Mouse (Mus musculus) heart, embryonic 12.5 days (tissue): ENCODE measurements around the gene Aldh1a3. TPM values are rescaled to one million over a fixed set of nuclear protein-coding genes. Genes with fewer than 3 reads are reported as not detected.
A peak's percentile ranks its signal among the peaks of the same experiment; 100 is the strongest.

ENCODE experiments used
- ATAC-seq: fragments of 200-750 bp; cut with Nextera tagmentation; 2 replicates; pipeline ENCODE4 v1.8.0; 2017; ENCODE audit warnings: moderate TSS enrichment, moderate library complexity; ENCODE audit not compliant: insufficient number of reproducible peaks, low FRiP score
- H3K27ac ChIP-seq: fragments of 300-500 bp; sonication (generic); 2 replicates; pipeline ENCODE4 v1.5.1; 2016; ENCODE audit warnings: mild to moderate bottlenecking, moderate library complexity; ENCODE audit not compliant: poor library complexity, severe bottlenecking
- H3K27me3 ChIP-seq: fragments of 300-500 bp; sonication (generic); replicated peaks from 2 replicates; pipeline ENCODE4 v1.6.1; 2016; ENCODE audit warnings: mild to moderate bottlenecking, moderate library complexity
- H3K36me3 ChIP-seq: fragments of 300-500 bp; sonication (generic); 2 replicates; pipeline ENCODE4 v1.6.1; 2016; ENCODE audit warnings: mild to moderate bottlenecking, moderate library complexity
- H3K4me1 ChIP-seq: fragments of 300-500 bp; sonication (generic); replicated peaks from 2 replicates; pipeline ENCODE4 v1.6.1; 2016; ENCODE audit warnings: mild to moderate bottlenecking
- H3K4me2 ChIP-seq: fragments of 300-500 bp; sonication (generic); 2 replicates; pipeline ENCODE4 v1.6.1; 2016; ENCODE audit warnings: mild to moderate bottlenecking, moderate library complexity
- H3K4me3 ChIP-seq: fragments of 300-500 bp; sonication (generic); 2 replicates; pipeline ENCODE4 v1.5.1; 2016; ENCODE audit warnings: mild to moderate bottlenecking
- H3K9ac ChIP-seq: fragments of 300-500 bp; sonication (generic); 2 replicates; pipeline ENCODE4 v1.6.1; 2016; ENCODE audit warnings: mild to moderate bottlenecking, moderate library complexity
- H3K9me3 ChIP-seq: fragments of 300-500 bp; sonication (generic); replicated peaks from 2 replicates; pipeline ENCODE4 v1.6.1; 2016; ENCODE audit warnings: mild to moderate bottlenecking, moderate library complexity
- WGBS: fragments of 180-500 bp; shearing (Covaris S2); methylation state at CpG from one replicate; pipeline ENCODE4 v1.1.7; 2016; 5-methylcytosine and 5-hydroxymethylcytosine counted together
- polyA plus RNA-seq: library from polyadenylated mRNA; unstranded; fragments of >200 nt; fragmentation: Nextera tagmentation; extraction: Ambion mirVana; gene quantifications from 2 replicates; pipeline ENCODE4 v1.2.1, GENCODE M21; 2016

Gene Aldh1a3
- polyA plus RNA-seq, 1 experiment from 2014 or later, result 0.69 TPM

- Histone ChIP-seq H3K4me2 (no peak overlapping the region), H3K27ac (no peak overlapping the region), H3K36me3 (no peaks in the 10 kb centered on the region), H3K4me1 (peaks cover 15% of the 10 kb centered on the region), H3K4me3 (no peak overlapping the region), H3K27me3 (no peaks in the 10 kb centered on the region), H3K9ac (no peak overlapping the region), H3K9me3 (no peaks in the 10 kb centered on the region)
- ATAC-seq, result no peak
- 79% methylated on average over 3 of the region's 3 CpGs for WGBS
These were observed 19.5 kb upstream of the Aldh1a3 start for GRCm38 (mm10) chr7:66446860-66447259.

DNA sequence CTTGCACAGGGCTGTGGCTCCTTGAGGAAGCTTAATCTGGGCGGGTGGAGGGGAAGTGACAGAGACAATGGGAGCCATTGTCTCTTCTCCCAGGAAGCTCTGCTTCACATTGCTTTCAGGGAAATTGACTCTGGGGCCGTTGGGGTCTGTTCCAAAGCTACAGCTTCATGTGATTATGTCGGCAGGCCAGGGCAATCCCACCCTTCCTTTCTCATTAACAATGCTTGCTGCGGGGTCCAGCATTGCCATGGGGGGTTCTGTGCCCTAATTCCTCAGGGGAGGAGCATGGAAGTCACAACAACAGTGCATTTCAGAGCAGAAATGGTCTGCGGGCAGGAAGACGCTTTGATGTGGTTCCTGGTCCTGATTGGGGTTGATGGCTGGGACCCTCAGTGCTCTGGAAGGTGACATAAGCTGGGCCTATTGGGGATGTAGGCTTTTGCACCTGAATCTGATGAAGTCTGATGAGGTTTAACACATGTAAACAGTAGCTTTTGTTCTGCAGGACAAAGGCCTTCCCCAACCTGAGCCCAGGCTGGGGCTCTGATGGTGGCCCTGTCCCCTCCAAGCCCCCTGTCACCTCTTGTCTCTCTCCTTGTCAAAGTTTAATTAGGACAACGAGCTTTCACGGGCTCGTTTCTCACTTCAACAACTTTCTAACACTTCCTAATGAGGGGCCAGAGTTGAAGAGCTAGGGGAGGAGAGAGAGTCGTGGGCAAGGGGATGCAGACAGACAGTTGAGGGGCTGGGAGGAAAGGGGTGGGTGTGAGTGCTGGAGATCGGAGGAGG lies 18.0 kb upstream of the Aldh1a3 start:
- no peak for ATAC-seq
- 34% methylated on average over 11 of the region's 11 CpGs for WGBS
- H3K4me3 ChIP-seq, result no peak overlapping the region
- peaks cover 9% of the 10 kb centered on the region for H3K4me1 ChIP-seq
- no peaks in the 10 kb centered on the region for H3K9me3 ChIP-seq
- H3K27me3 ChIP-seq, result no peaks in the 10 kb centered on the region
- H3K36me3 ChIP-seq, result no peaks in the 10 kb centered on the region
- H3K4me2 ChIP-seq, result no peak overlapping the region
- no peak overlapping the region for H3K9ac ChIP-seq
- no peak overlapping the region for H3K27ac ChIP-seq

DNA sequence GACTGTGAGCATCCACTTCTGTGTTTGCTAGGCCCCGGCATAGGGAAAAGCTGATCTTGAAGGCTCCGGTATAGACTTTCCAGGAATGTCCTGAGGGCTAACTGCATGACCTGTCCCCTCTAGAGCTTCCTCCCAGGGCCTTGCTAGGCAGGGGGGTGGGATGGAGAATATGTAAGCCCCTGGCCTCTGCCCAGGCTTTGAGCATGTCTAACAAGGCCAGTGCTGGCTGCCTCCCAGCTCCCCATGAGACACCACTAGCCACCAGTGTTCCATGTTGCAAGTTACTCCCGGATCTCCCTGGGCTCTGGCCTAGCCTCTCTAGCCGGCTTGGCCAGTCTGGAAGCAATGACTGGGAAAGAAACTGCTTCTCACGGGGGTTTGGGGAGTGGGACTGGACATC lies 17.4 kb upstream of the Aldh1a3 start:
- H3K4me2 ChIP-seq, result no peak overlapping the region
- H3K27me3 ChIP-seq, result no peaks in the 10 kb centered on the region
- H3K9me3 ChIP-seq, result no peaks in the 10 kb centered on the region
- ATAC-seq, result no peak
- WGBS, result 61% methylated on average over 5 of the region's 5 CpGs
- H3K4me1 ChIP-seq, result 0 out of 2 replicates have a peak, but pooled peaks cover 4% of the 10 kb centered on the region
- no peaks in the 10 kb centered on the region for H3K36me3 ChIP-seq
- no peak overlapping the region for H3K4me3 ChIP-seq
- no peak overlapping the region for H3K9ac ChIP-seq
- H3K27ac ChIP-seq, result no peak overlapping the region

DNA sequence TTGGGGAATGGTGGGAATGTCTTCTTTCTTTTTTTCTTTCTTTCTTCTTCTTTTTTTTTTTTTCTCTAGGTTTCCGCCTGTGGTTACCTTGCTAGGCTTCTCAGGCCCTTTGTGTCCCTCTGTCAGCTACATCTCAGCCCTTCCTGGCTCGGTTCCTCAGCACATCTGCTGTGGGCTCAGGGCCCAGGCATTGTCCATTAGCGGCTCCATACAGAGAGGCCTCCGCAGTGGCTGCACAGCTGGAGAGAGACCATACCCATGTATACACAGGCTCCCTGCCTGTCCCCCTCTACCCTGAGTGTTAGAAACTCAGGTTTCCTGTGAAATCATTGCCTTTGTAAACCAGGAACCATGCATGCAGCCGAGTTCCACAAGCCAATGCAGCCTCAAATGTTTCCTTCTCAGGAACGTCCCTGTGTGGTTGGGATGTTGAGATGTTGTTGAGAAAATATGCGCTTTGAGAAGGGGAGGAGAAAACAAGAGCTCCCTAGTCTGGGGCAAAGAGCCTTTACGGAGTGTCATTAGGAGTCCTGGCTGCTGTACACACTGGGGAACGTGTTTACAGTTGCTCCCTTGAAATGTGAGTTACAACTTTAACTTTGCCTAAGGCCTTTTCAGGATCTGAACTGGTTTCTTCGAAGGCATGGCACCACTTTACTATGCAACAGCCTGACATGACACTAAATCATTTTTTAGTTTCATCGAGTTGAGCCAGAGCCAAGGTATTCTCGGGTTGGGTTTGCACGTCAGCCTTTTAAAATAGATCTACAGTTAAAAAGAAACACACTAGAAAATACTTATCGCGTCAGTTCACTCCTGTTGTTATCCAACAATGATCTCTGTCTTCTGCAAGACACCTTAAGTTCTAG lies 15.4 kb upstream of the Aldh1a3 start:
- H3K4me1 ChIP-seq, result peaks cover 13% of the 10 kb centered on the region
- no peak overlapping the region for H3K4me3 ChIP-seq
- no peaks in the 10 kb centered on the region for H3K9me3 ChIP-seq
- H3K27me3 ChIP-seq, result no peaks in the 10 kb centered on the region
- no peaks in the 10 kb centered on the region for H3K36me3 ChIP-seq
- H3K9ac ChIP-seq, result no peak overlapping the region
- no peak overlapping the region for H3K27ac ChIP-seq
- 68% methylated on average over 15 of the region's 15 CpGs for WGBS
- H3K4me2 ChIP-seq, result no peak overlapping the region
- ATAC-seq, result no peak

DNA sequence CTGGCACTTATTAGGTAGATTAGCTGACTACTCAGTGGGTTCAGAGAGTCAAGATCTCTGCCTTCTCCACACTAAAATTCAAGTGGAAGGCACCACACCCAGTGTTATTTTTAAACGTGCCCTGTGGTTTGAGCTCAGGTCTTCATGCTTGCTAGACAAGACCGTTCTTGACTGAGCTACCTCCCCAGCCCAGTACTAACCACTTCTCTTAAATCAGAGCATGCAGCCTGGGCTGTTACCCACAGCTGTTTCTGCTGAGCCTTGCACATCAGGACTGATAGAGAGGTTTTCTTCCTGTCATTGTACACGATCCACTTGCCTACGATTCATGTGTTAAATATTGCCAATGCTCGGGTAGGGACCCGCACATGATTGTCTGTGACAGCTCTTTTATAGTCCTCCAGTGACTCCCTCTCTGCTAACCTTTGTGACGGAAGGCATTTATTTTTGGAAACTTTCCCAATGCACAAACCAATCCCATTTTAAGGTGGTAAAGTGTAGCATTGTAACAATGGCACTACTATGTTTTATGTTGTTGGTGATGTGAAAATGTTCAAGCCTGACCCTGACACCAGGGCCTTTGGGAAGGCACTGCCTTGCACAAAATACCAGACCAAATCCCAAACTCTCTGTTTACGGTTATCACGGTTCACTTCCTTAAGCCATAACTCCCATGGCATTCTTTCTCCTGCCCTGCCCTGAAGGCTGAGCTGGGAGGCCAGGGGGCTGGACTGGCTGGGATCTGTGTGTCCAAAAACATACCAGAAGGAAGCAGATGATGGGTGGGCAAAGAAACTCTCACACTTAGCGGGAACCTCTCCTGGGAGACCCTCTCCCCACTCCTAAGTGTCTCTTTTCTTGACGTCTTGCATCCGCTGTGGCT lies 11.7 kb upstream of the Aldh1a3 start:
- WGBS, result 47% methylated on average over 12 of the region's 12 CpGs
- H3K4me2 ChIP-seq, result no peak overlapping the region
- H3K27me3 ChIP-seq, result no peaks in the 10 kb centered on the region
- no peak for ATAC-seq
- H3K9ac ChIP-seq, result no peak overlapping the region
- no peaks in the 10 kb centered on the region for H3K9me3 ChIP-seq
- peaks cover 13% of the 10 kb centered on the region for H3K4me1 ChIP-seq
- H3K27ac ChIP-seq, result no peak overlapping the region
- no peaks in the 10 kb centered on the region for H3K36me3 ChIP-seq
- H3K4me3 ChIP-seq, result no peak overlapping the region

- peaks cover 8% of the 10 kb centered on the region for H3K27me3 ChIP-seq
- H3K9ac ChIP-seq, result no peak overlapping the region
- WGBS, result 40% methylated on average over 10 of the region's 10 CpGs
- no peak overlapping the region for H3K4me2 ChIP-seq
- no peak overlapping the region for H3K27ac ChIP-seq
- no peaks in the 10 kb centered on the region for H3K9me3 ChIP-seq
- no peak overlapping the region for H3K4me3 ChIP-seq
- no peak for ATAC-seq
- peaks cover 9% of the 10 kb centered on the region for H3K4me1 ChIP-seq
- no peaks in the 10 kb centered on the region for H3K36me3 ChIP-seq
These were observed 7.2 kb upstream of the Aldh1a3 start for GRCm38 (mm10) chr7:66434453-66434935.

GRCm38 (mm10) chr7:66427053-66427436 lies 272 bp downstream of the Aldh1a3 start:
- ATAC-seq, result peak; percentile 17; the same call in 1 of the 2 replicates
- under 1% methylated on average over 23 of the region's 23 CpGs for WGBS
- no peaks in the 10 kb centered on the region for H3K9me3 ChIP-seq
- peaks cover 60% of the 10 kb centered on the region for H3K27me3 ChIP-seq
- peak overlapping the region; percentile 56; the same call in 1 of the 2 replicates for H3K9ac ChIP-seq
- H3K4me2 ChIP-seq, result peak overlapping the region; percentile 93
- H3K36me3 ChIP-seq, result no peaks in the 10 kb centered on the region
- peaks cover 11% of the 10 kb centered on the region for H3K4me1 ChIP-seq
- no peak overlapping the region for H3K27ac ChIP-seq
- peak overlapping the region; percentile 57 for H3K4me3 ChIP-seq

- Histone ChIP-seq H3K4me1 (peaks cover 2% of the 10 kb centered on the region), H3K36me3 (no peaks in the 10 kb centered on the region), H3K9ac (no peak overlapping the region), H3K27ac (no peak overlapping the region), H3K27me3 (peaks cover 36% of the 10 kb centered on the region), H3K9me3 (no peaks in the 10 kb centered on the region), H3K4me2 (no peak overlapping the region), H3K4me3 (no peak overlapping the region)
- ATAC-seq, result no peak
- 68% methylated on average over 8 of the region's 8 CpGs for WGBS
These were observed 5.4 kb downstream of the Aldh1a3 start for GRCm38 (mm10) chr7:66421903-66422302.

DNA sequence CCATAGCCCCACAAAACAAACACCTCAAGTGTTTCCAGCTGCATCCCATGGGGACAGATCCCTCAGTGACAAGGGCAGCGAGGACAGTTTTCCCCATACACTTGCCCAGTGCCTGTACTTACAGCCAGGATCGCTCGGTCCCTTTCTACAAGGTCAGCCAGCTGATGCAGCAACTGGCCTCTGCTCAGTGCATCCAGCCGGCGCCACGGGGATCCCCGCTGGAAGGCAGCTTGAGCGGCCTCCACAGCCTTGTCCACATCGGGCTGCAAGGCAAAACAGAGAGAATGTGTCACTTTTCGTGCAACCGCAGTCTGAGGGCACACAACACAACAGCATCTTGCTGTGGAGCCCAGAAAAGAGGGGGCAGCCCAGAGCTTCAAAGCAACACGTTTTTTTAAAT lies 8.3 kb downstream of the Aldh1a3 start:
- WGBS, result 48% methylated on average over 12 of the region's 12 CpGs

DNA sequence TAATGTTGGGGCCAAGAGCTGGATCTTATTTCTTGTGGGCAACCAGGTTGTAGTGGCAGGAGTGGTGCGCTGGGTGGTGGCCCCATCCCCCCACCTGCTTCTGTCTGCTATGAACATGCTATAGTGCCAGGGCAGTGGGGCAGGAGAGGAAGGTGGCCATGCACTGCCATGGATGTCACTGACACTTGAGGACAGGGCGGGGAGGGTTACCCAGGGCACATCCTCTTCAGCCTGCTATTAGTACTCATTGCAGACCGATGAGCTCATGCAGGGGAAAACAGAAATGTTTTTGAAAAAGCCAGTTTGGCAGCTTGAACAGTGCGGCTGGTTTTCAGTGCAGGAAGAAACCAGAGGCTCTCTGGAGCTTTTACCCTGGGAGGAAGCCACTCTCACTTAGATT lies 10.5 kb downstream of the Aldh1a3 start:
- no peak overlapping the region for H3K4me2 ChIP-seq
- H3K27ac ChIP-seq, result no peak overlapping the region
- no peak overlapping the region for H3K9ac ChIP-seq
- no peak overlapping the region for H3K4me3 ChIP-seq
- 58% methylated on average over 4 of the region's 4 CpGs for WGBS
- H3K4me1 ChIP-seq, result peaks cover 13% of the 10 kb centered on the region
- peaks cover 10% of the 10 kb centered on the region for H3K27me3 ChIP-seq
- no peaks in the 10 kb centered on the region for H3K9me3 ChIP-seq
- no peak for ATAC-seq
- no peaks in the 10 kb centered on the region for H3K36me3 ChIP-seq

More for the DNA sequence above, 8.3 kb downstream of the Aldh1a3 start:
- H3K4me3 ChIP-seq, result no peak overlapping the region
- H3K9me3 ChIP-seq, result no peaks in the 10 kb centered on the region
- no peaks in the 10 kb centered on the region for H3K4me1 ChIP-seq
- H3K4me2 ChIP-seq, result no peak overlapping the region
- no peak overlapping the region for H3K27ac ChIP-seq
- H3K27me3 ChIP-seq, result peaks cover 10% of the 10 kb centered on the region
- H3K9ac ChIP-seq, result no peak overlapping the region
- no peaks in the 10 kb centered on the region for H3K36me3 ChIP-seq
- no peak for ATAC-seq
